Mouse (Mus musculus): ENCODE results near the gene Plk5. TPM values are rescaled to one million over a fixed set of nuclear protein-coding genes. Genes with fewer than 3 reads are reported as not detected.

The Plk5 gene
- 0.05 TPM for polyA plus RNA-seq (2012; fragmentation: generic; extraction: Trizol)

DNA sequence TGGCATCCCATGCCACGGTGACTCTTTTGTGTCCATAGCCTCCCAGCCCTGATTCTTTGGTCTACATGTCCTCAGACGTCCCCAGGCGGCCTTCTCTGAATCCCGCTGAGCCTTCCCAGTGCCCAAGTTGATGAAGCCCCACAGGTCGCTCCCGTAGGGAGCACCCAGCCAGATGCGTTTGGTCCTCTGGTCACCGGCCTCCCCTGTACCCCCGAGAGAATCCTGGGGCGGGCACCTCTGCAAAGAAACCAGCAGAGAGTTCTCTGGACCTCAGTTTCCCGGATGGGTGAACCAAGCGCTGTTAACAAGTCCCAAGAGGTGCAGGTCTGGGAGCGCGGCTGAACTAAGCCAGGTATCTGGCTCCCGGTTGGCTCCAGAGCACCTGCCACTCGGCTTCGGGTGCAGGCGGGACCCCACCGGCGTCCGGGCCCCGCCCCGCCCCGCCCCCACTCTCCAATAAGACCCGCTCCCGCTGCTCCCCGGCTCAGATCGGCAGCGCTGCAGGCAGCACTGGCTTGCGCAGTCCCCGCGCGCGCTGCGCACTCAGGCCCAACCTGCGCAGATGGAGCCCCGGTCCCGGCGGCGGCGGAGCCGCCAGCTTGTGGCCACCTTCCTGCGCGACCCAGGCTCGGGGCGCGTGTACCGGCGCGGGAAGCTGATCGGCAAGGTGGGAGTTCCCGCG is at the start of gene Plk5:
Gene Plk5 (plus strand): TSS at position 459 of the 682 bp plus-strand sequence.
- no peak within 1 kb of the TSS for H3K4me3 ChIP-seq
- TF ChIP-seq MYOG (IDR thresholded peaks at IDR 0.05; ENCODE audit: control insufficient read depth in 1 of 3, insufficient read depth in 1 of 3, insufficient read length in 2 of 3, low read depth in 2 of 3) = no peak
- TF ChIP-seq TCF3 (IDR thresholded peaks at IDR 0.05; ENCODE audit: insufficient read length, low read depth) = no peak
- TF ChIP-seq MYOD1 (IDR thresholded peaks at IDR 0.05; ENCODE audit: control insufficient read depth in 1 of 3, insufficient read length in 2 of 3, low read depth in 2 of 3) = no peak
- TF ChIP-seq POLR2A (IDR thresholded peaks at IDR 0.05; ENCODE audit: insufficient read length, low read depth) = no peak
- H3K36me3 ChIP-seq (ENCODE audit: control insufficient read depth, insufficient read depth) = no peaks in the 10 kb centered on the region
- peaks cover 69% of the 10 kb centered on the region for H3K27me3 ChIP-seq (ENCODE audit: control insufficient read depth, insufficient read depth, insufficient read length)
- H3K4me2 ChIP-seq (ENCODE audit: low read depth) = no peak within 1 kb of the TSS
- H3ac ChIP-seq (ENCODE audit: control insufficient read depth, insufficient read length) = no peak within 1 kb of the TSS
- H3K79me2 ChIP-seq (ENCODE audit: control insufficient read depth, insufficient read depth) = no peaks in the 10 kb centered on the region

DNA sequence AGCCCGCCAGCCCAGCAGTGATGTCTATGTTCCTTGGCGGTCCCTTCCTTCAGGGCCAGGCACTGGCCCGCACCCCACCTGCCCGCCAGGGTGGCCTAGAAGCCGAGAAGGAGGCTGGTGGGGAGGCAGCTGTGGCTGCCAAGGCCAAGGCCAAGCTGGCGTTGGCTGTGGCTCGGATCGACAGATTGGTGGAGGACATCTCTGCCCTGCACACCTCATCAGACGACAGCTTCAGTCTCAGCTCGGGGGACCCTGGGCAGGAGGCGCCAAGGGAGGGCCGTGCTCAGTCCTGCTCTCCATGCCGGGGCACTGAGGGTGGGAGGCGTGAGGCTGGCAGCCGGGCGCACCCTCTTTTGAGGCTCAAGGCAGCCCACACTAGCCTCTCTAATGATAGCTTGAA is 44.7 kb upstream of the Plk5 start:
- Histone ChIP-seq H3K27me3 (ENCODE audit: control insufficient read depth, insufficient read depth, insufficient read length) (peaks cover 54% of the 10 kb centered on the region), H3ac (ENCODE audit: control insufficient read depth, insufficient read length) (no peak overlapping the region)
- TF ChIP-seq TCF3 (IDR thresholded peaks at IDR 0.05; ENCODE audit: insufficient read length, low read depth) (no peak), USF1 (IDR thresholded peaks at IDR 0.05; ENCODE audit: low read depth) (no peak), REST (IDR thresholded peaks at IDR 0.05; ENCODE audit: insufficient read depth, insufficient read length) (no peak), MYOG (IDR thresholded peaks at IDR 0.05; ENCODE audit: control insufficient read depth in 1 of 3, insufficient read depth in 1 of 3, insufficient read length in 2 of 3, low read depth in 2 of 3) (no peak), POLR2A (IDR thresholded peaks at IDR 0.05; ENCODE audit: insufficient read length, low read depth) (no peak), TCF12 (IDR thresholded peaks at IDR 0.05; ENCODE audit: insufficient read depth, poor library complexity, severe bottlenecking) (no peak), POLR2AphosphoS2 (IDR thresholded peaks at IDR 0.05; ENCODE audit: insufficient read length, low read depth) (no peak), MYOD1 (IDR thresholded peaks at IDR 0.05; ENCODE audit: control insufficient read depth in 1 of 3, insufficient read length in 2 of 3, low read depth in 2 of 3) (no peak), SRF (IDR thresholded peaks at IDR 0.05; ENCODE audit: control insufficient read depth, insufficient read length, low read depth) (no peak), CEBPB (IDR thresholded peaks at IDR 0.05; ENCODE audit: insufficient read depth, poor library complexity, severe bottlenecking) (no peak)

DNA sequence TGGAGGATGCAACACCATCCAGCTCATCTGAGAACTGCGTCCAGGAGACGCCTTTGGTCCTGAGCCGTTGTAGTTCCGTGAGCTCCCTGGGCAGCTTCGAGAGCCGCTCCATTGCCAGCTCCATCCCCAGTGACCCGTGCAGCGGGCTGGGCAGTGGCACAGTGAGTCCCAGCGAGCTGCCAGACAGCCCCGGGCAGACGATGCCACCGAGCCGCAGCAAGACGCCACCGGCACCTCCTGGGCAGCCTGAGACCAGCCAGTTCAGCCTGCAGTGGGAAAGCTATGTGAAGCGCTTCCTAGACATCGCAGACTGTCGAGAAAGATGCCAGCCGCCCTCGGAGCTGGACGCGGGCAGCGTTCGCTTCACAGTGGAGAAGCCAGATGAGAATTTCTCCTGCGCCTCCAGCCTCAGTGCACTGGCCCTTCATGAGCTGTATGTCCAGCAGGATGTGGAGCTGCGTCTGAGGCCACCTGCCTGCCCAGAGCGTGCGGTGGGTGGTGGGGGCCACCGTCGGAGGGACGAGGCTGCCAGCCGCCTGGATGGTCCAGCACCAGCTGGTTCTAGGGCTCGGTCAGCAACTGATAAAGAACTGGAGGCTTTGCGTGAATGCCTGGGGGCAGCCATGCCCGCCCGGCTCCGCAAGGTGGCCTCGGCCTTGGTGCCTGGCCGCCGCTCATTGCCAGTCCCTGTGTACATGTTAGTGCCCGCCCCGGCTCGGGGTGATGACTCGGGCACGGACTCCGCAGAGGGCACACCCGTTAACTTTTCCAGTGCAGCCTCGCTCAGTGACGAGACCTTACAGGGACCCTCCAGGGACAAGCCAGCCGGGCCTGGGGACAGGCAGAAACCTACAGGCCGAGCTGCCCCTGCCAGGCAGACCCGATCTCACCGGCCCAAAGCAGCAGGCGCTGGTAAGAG is 43.4 kb upstream of the Plk5 start:
- no peaks in the 10 kb centered on the region for H3K79me2 ChIP-seq (ENCODE audit: control insufficient read depth, insufficient read depth)
- no peak overlapping the region for H3K4me3 ChIP-seq
- H3K4me2 ChIP-seq (ENCODE audit: low read depth) = no peak overlapping the region
- TF ChIP-seq POLR2AphosphoS2 (IDR thresholded peaks at IDR 0.05; ENCODE audit: insufficient read length, low read depth) = peak; percentile 15
- no peak for TF ChIP-seq SRF (IDR thresholded peaks at IDR 0.05; ENCODE audit: control insufficient read depth, insufficient read length, low read depth)
- no peak for TF ChIP-seq USF1 (IDR thresholded peaks at IDR 0.05; ENCODE audit: low read depth)
- H3ac ChIP-seq (ENCODE audit: control insufficient read depth, insufficient read length) = no peak overlapping the region
- H3K27me3 ChIP-seq (ENCODE audit: control insufficient read depth, insufficient read depth, insufficient read length) = peaks cover 42% of the 10 kb centered on the region
- no peaks in the 10 kb centered on the region for H3K36me3 ChIP-seq (ENCODE audit: control insufficient read depth, insufficient read depth)

More for the DNA sequence above, 44.7 kb upstream of the Plk5 start:
- H3K4me3 ChIP-seq = no peak overlapping the region
- no peak overlapping the region for H3K4me2 ChIP-seq (ENCODE audit: low read depth)
- no peaks in the 10 kb centered on the region for H3K36me3 ChIP-seq (ENCODE audit: control insufficient read depth, insufficient read depth)
- no peaks in the 10 kb centered on the region for H3K79me2 ChIP-seq (ENCODE audit: control insufficient read depth, insufficient read depth)

DNA sequence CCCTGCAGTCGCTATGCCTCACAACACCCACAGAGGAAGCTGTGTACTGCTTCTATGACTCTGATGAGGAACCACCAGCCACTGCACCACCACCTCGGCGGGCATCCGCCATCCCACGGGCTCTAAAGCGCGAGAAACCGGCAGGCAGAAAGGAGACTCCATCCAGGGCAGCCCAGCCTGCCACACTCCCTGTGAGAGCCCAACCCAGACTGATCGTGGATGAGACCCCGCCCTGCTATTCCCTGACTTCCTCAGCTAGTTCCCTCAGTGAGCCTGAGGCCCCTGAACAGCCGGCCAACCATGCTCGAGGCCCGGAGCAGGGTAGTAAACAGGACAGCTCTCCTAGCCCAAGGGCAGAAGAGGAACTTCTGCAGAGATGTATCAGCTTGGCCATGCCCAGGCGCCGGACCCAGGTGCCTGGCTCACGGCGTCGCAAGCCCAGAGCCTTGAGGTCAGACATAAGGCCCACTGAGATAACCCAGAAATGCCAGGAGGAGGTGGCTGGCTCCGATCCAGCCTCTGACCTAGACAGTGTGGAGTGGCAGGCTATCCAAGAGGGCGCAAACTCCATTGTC is 42.5 kb upstream of the Plk5 start:
- Histone ChIP-seq H3K79me2 (ENCODE audit: control insufficient read depth, insufficient read depth) (no peaks in the 10 kb centered on the region), H3K27me3 (ENCODE audit: control insufficient read depth, insufficient read depth, insufficient read length) (peaks cover 36% of the 10 kb centered on the region), H3K36me3 (ENCODE audit: control insufficient read depth, insufficient read depth) (no peaks in the 10 kb centered on the region), H3K4me2 (ENCODE audit: low read depth) (no peak overlapping the region), H3ac (ENCODE audit: control insufficient read depth, insufficient read length) (no peak overlapping the region), H3K4me3 (no peak overlapping the region)
- TF ChIP-seq REST (IDR thresholded peaks at IDR 0.05; ENCODE audit: insufficient read depth, insufficient read length) (no peak), MYOD1 (IDR thresholded peaks at IDR 0.05; ENCODE audit: control insufficient read depth in 1 of 3, insufficient read length in 2 of 3, low read depth in 2 of 3) (no peak), MYOG (IDR thresholded peaks at IDR 0.05; ENCODE audit: control insufficient read depth in 1 of 3, insufficient read depth in 1 of 3, insufficient read length in 2 of 3, low read depth in 2 of 3) (no peak), TCF12 (IDR thresholded peaks at IDR 0.05; ENCODE audit: insufficient read depth, poor library complexity, severe bottlenecking) (no peak), POLR2A (IDR thresholded peaks at IDR 0.05; ENCODE audit: insufficient read length, low read depth) (no peak), MAX (IDR thresholded peaks at IDR 0.05; ENCODE audit: low read depth) (no peak), USF1 (IDR thresholded peaks at IDR 0.05; ENCODE audit: low read depth) (no peak), TCF3 (IDR thresholded peaks at IDR 0.05; ENCODE audit: insufficient read length, low read depth) (no peak), SRF (IDR thresholded peaks at IDR 0.05; ENCODE audit: control insufficient read depth, insufficient read length, low read depth) (no peak), POLR2AphosphoS2 (IDR thresholded peaks at IDR 0.05; ENCODE audit: insufficient read length, low read depth) (no peak), E2F4 (IDR thresholded peaks at IDR 0.05; ENCODE audit: insufficient read depth) (no peak), CEBPB (IDR thresholded peaks at IDR 0.05; ENCODE audit: insufficient read depth, poor library complexity, severe bottlenecking) (no peak)

Data from myocyte (in vitro differentiated cells).